Mouse (Mus musculus): ENCODE measurements around the gene Usp22. TPM values are rescaled to one million over a fixed set of nuclear protein-coding genes. Genes with fewer than 3 reads are reported as not detected.

Gene Usp22
- total and polyA plus RNA-seq, 3 experiments, result 48.1 to 65.3 (median 54.7) TPM

- TF ChIP-seq USF2 (conservative IDR thresholded peaks at IDR 0.05; ENCODE audit: low read depth, low read length), result peak; percentile 83
- peak; percentile 82 for TF ChIP-seq MAFK (IDR thresholded peaks at IDR 0.05; ENCODE audit: insufficient replicate concordance, low read length)
- TF ChIP-seq NELFE (IDR thresholded peaks at IDR 0.05; ENCODE audit: low read depth, low read length), result no peak; the same call in 1 of the 2 replicates
- peak; percentile 96 for TF ChIP-seq IRF4 (IDR thresholded peaks at IDR 0.05; ENCODE audit: low read depth, low read length)
- TF ChIP-seq UBTF (IDR thresholded peaks at IDR 0.05; ENCODE audit: low read depth, low read length), result peak; percentile 31
- peak; percentile 99 for TF ChIP-seq MYC (IDR thresholded peaks at IDR 0.05; ENCODE audit: low read depth, low read length)
- TF ChIP-seq SMC3 (IDR thresholded peaks at IDR 0.05; ENCODE audit: low read depth, low read length), result peak; percentile 43; the same call in 1 of the 2 replicates
- TF ChIP-seq CHD1 (IDR thresholded peaks at IDR 0.05; ENCODE audit: low read depth, low read length), result no peak
- TF ChIP-seq MAZ (IDR thresholded peaks at IDR 0.05; ENCODE audit: low read depth, low read length), result peak; percentile 93
- TF ChIP-seq E2F4 (IDR thresholded peaks at IDR 0.05; ENCODE audit: insufficient replicate concordance, low read depth, low read length), result no peak
- peak; percentile 99 for TF ChIP-seq MAX (IDR thresholded peaks at IDR 0.05; ENCODE audit: low read length)
- TF ChIP-seq JUN (IDR thresholded peaks at IDR 0.05; ENCODE audit: insufficient read depth, low read depth, low read length), result peak; percentile 78
- TF ChIP-seq CTCF (conservative IDR thresholded peaks at IDR 0.05 in 1 of 2, IDR thresholded peaks at IDR 0.05 in 1 of 2; ENCODE audit: low read depth in 2 of 2, low read length in 2 of 2), result peak in 1 of 2 experiments; percentile 23; a peak in 1 of 4 replicates
- TF ChIP-seq ZMIZ1 (IDR thresholded peaks at IDR 0.05; ENCODE audit: low read depth, low read length), result peak; percentile 85
- TF ChIP-seq POLR2A (IDR thresholded peaks at IDR 0.05; ENCODE audit: low read depth, low read length), result peak; percentile 66
- peak; percentile 98 for TF ChIP-seq MEF2A (IDR thresholded peaks at IDR 0.05; ENCODE audit: borderline replicate concordance, low read depth, low read length)
Observed at GRCm38 (mm10) chr11:61122769-61123288, 52.0 kb downstream of the Usp22 start (continued).

GRCm38 (mm10) chr11:61122283-61122768 lies 52.5 kb downstream of the Usp22 start:
- TF ChIP-seq EP300 (IDR thresholded peaks at IDR 0.05; ENCODE audit: low read length), result peak; percentile 88
- TF ChIP-seq SMC3 (IDR thresholded peaks at IDR 0.05; ENCODE audit: low read depth, low read length), result peak; percentile 19; the same call in 1 of the 2 replicates
- peak in 1 of 2 experiments; percentile 13; a peak in 1 of 4 replicates for TF ChIP-seq CTCF (conservative IDR thresholded peaks at IDR 0.05 in 1 of 2, IDR thresholded peaks at IDR 0.05 in 1 of 2; ENCODE audit: low read depth in 2 of 2, low read length in 2 of 2)
- TF ChIP-seq TCF12 (IDR thresholded peaks at IDR 0.05; ENCODE audit: low read depth, low read length), result peak; percentile 83
- peak; percentile 91 for TF ChIP-seq ZNF384 (IDR thresholded peaks at IDR 0.05; ENCODE audit: low read depth, low read length)
- 0 out of 2 replicates have a peak, but pooled peaks have one; percentile 15 for TF ChIP-seq KAT2A (IDR thresholded peaks at IDR 0.05; ENCODE audit: insufficient replicate concordance, low read length)
- TF ChIP-seq CHD1 (IDR thresholded peaks at IDR 0.05; ENCODE audit: low read depth, low read length), result no peak
- no peak for TF ChIP-seq NELFE (IDR thresholded peaks at IDR 0.05; ENCODE audit: low read depth, low read length)
- TF ChIP-seq UBTF (IDR thresholded peaks at IDR 0.05; ENCODE audit: low read depth, low read length), result peak; percentile 87; the same call in 1 of the 2 replicates
- peak; percentile 83 for TF ChIP-seq MEF2A (IDR thresholded peaks at IDR 0.05; ENCODE audit: borderline replicate concordance, low read depth, low read length)
- TF ChIP-seq SIN3A (IDR thresholded peaks at IDR 0.05; ENCODE audit: low read length), result no peak
- peak; percentile 96 for TF ChIP-seq ETS1 (conservative IDR thresholded peaks at IDR 0.05; ENCODE audit: low read depth, low read length)
- TF ChIP-seq MAFK (IDR thresholded peaks at IDR 0.05; ENCODE audit: insufficient replicate concordance, low read length), result peak; percentile 41; the same call in 1 of the 2 replicates
- TF ChIP-seq GABPA (IDR thresholded peaks at IDR 0.05; ENCODE audit: insufficient replicate concordance, low read depth, low read length), result no peak
- TF ChIP-seq POLR2A (IDR thresholded peaks at IDR 0.05; ENCODE audit: low read depth, low read length), result no peak
- peak; percentile 95 for TF ChIP-seq IRF4 (IDR thresholded peaks at IDR 0.05; ENCODE audit: low read depth, low read length)
- peak; percentile 82 for TF ChIP-seq JUN (IDR thresholded peaks at IDR 0.05; ENCODE audit: insufficient read depth, low read depth, low read length)
- peak; percentile 78 for TF ChIP-seq JUND (conservative IDR thresholded peaks at IDR 0.05; ENCODE audit: low read depth, low read length)
- Histone ChIP-seq H3K4me2 (ENCODE audit: insufficient read depth, low read depth, poor library complexity, severe bottlenecking) (peak overlapping the region; percentile 52), H3K79me2 (replicated peaks; ENCODE audit: control insufficient read depth, extremely low read depth, insufficient read depth, poor library complexity, severe bottlenecking) (peaks cover 3% of the 10 kb centered on the region), H3K9me3 (replicated peaks; ENCODE audit: low read length) (peaks cover 20% of the 10 kb centered on the region), H3K36me3 (replicated peaks in 1 of 2; ENCODE audit: control insufficient read depth in 1 of 2, insufficient read depth in 1 of 2, low read length in 1 of 2) (no peaks in the 10 kb centered on the region), H3K27me3 (replicated peaks) (no peaks in the 10 kb centered on the region), H3K9ac (ENCODE audit: insufficient read depth, low read depth) (peak overlapping the region; percentile 15; the same call in 1 of the 2 replicates), H3K4me1 (ENCODE audit: control insufficient read depth in 1 of 2, insufficient read depth in 2 of 2) (peaks cover 37 to 64% of the 10 kb centered on the region in 2 experiments), H3K4me3 (replicated peaks in 1 of 3; ENCODE audit: low read depth in 2 of 3, low read length in 2 of 3, poor library complexity in 1 of 3) (no peak overlapping the region), H3K27ac (ENCODE audit: insufficient read depth, low read depth) (peak overlapping the region; percentile 94)
- no peak for DNase-seq (ENCODE audit: extremely low read depth)
- in situ Hi-C loops (cut with MboI; ENCODE audit: low pct_ligation_motif_present, low pct_unique_long_range_greater_than_20kb, low sequenced_read_pairs), result no loop called here
- dilution Hi-C loops (cut with MboI; ENCODE audit: extremely low pct_ligation_motif_present, extremely low pct_unique_long_range_greater_than_20kb, low sequenced_read_pairs), result no loop called here

All from CH12.LX (cell line).